Mouse (Mus musculus): ENCODE measurements around the gene Mau2.
"Not testable (repeated sequence)": the region's sequence is repeated elsewhere in the genome, so short reads cannot be mapped to it uniquely, and the experiment has no call there.

Gene Mau2

GRCm38 (mm10) chr8:70023596-70023995, 18.9 kb downstream of the Mau2 start:
- DNase-seq (ENCODE audit: low spot score) = no peak

- no peak for DNase-seq (ENCODE audit: low spot score)
Observed at GRCm38 (mm10) chr8:70015017-70015416, 27.5 kb downstream of the Mau2 start.

- no peak for DNase-seq (ENCODE audit: low spot score)
Observed at GRCm38 (mm10) chr8:70012763-70013162, 29.8 kb downstream of the Mau2 start.

- DNase-seq (ENCODE audit: low spot score) = no peak
Observed at GRCm38 (mm10) chr8:70012350-70012749, 30.2 kb downstream of the Mau2 start.

GRCm38 (mm10) chr8:70010796-70011195, 31.7 kb downstream of the Mau2 start:
- DNase-seq (ENCODE audit: low spot score) = not testable (repeated sequence)

- no peak for DNase-seq (ENCODE audit: low spot score)
Observed at GRCm38 (mm10) chr8:70005178-70005577, 37.4 kb downstream of the Mau2 start.

GRCm38 (mm10) chr8:70004345-70004744, 38.2 kb downstream of the Mau2 start:
- DNase-seq (ENCODE audit: low spot score) = no peak

- no peak for DNase-seq (ENCODE audit: low spot score)
Observed at GRCm38 (mm10) chr8:70003204-70003657, 39.3 kb downstream of the Mau2 start.

- not testable (repeated sequence) for DNase-seq (ENCODE audit: low spot score)
Observed at GRCm38 (mm10) chr8:70001892-70002191, 40.7 kb downstream of the Mau2 start.

- DNase-seq (ENCODE audit: low spot score) = no peak
Observed at GRCm38 (mm10) chr8:70001176-70001891, 41.2 kb downstream of the Mau2 start.

- no peak for DNase-seq (ENCODE audit: low spot score)
Observed at GRCm38 (mm10) chr8:70000226-70000625, 42.3 kb downstream of the Mau2 start.

GRCm38 (mm10) chr8:69999236-69999635, 43.3 kb downstream of the Mau2 start:
- no peak for DNase-seq (ENCODE audit: low spot score)

GRCm38 (mm10) chr8:69998706-69999105, 43.8 kb downstream of the Mau2 start:
- no peak for DNase-seq (ENCODE audit: low spot score)

GRCm38 (mm10) chr8:69996589-69997285, 45.8 kb downstream of the Mau2 start:
- DNase-seq (ENCODE audit: low spot score) = no peak

GRCm38 (mm10) chr8:69995776-69996588, 46.6 kb downstream of the Mau2 start, which contains the start of gene Gatad2a:
Gene Gatad2a (minus strand): TSS chr8:69996384.
- DNase-seq (ENCODE audit: low spot score) = peak; percentile 99

GRCm38 (mm10) chr8:69995422-69995775, 47.1 kb downstream of the Mau2 start:
- DNase-seq (ENCODE audit: low spot score) = no peak

GRCm38 (mm10) chr8:69988936-69989335, 53.6 kb downstream of the Mau2 start:
- DNase-seq (ENCODE audit: low spot score) = not testable (repeated sequence)

GRCm38 (mm10) chr8:69987744-69988143, 54.8 kb downstream of the Mau2 start:
- no peak for DNase-seq (ENCODE audit: low spot score)

GRCm38 (mm10) chr8:69984876-69985553, 57.5 kb downstream of the Mau2 start:
- no peak for DNase-seq (ENCODE audit: low spot score)

GRCm38 (mm10) chr8:69978456-69978855, 64.1 kb downstream of the Mau2 start:
- DNase-seq (ENCODE audit: low spot score) = no peak

GRCm38 (mm10) chr8:69974806-69975205, 67.7 kb downstream of the Mau2 start:
- DNase-seq (ENCODE audit: low spot score) = no peak

GRCm38 (mm10) chr8:69974194-69974614, 68.3 kb downstream of the Mau2 start:
- DNase-seq (ENCODE audit: low spot score) = peak; percentile 99

Data from testis, postnatal 10 days (tissue).